ENCODE assay signal across 8 mouse cellular contexts in the genomic region with DNA sequence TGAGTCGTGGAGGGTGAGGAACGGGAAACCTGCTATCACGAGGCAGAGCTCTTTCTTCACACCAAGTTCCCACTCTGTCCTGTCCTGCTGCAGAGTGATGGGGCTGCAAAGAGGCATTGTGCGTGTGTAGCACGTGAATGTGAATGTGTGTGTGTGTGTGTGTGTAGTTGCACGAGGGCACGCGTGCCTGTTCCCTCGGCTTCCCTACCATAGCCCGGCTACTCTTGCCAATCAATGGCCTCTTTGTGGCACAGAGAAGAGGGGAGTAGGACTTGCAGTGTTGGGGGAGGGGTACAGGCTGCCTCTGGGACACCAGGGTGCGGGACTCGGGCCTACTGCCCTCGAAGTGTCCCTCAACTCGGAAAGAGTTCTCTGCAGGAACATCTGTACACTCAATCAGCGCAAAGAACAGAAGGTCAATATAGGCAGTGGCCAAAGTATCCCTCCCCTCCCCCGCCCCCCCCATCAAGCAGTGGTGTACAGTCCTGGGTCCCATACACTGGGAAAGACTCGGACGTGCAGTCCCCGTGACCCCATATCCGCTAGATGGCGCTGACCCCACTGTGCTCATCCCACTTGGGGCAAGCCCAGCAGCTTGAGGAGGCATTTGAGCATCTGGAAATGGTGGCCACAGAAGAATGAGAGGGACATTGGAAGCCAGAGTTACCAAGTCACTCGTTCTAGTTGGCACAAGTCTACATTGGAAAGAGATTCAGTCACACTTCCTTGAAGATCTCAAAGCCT. TPM values are rescaled to one million over a fixed set of nuclear protein-coding genes. Genes with fewer than 3 reads are reported as not detected.
DNase-seq lines count a peak whose midpoint lies in the region; ATAC-seq and TF ChIP-seq lines count a peak whose summit lies in the region.

No protein-coding gene starts in this region.

- no peak overlapping the region for H3K4me2 ChIP-seq in midbrain, postnatal 0 days (ENCODE audit: low read depth, low read length, poor library complexity, severe bottlenecking)

- peak; percentile 65 for ATAC-seq in midbrain, postnatal 0 days (ENCODE audit: low FRiP score)

- no peak for TF ChIP-seq POLR2A in embryonic fibroblast, embryonic 13.5 days (IDR thresholded peaks at IDR 0.05; ENCODE audit: low read depth, low read length)

- no peaks in the 10 kb centered on the region for H3K9me3 ChIP-seq in hindbrain, embryonic 10.5 days
- no peaks in the 10 kb centered on the region for H3K9me3 ChIP-seq in midbrain, postnatal 0 days (ENCODE audit: low read length)

- H3K36me3 ChIP-seq in hindbrain, embryonic 10.5 days: no peaks in the 10 kb centered on the region
- H3K36me3 ChIP-seq in midbrain, postnatal 0 days (ENCODE audit: insufficient read depth, low read length): no peaks in the 10 kb centered on the region

- peak; percentile 50 to 51 for DNase-seq in left cerebral cortex, postnatal 14 days (ENCODE audit: low spot score in 2 of 2)
- DNase-seq in left cerebral cortex, adult 11 months (ENCODE audit: low spot score): no peak
- peak; percentile 61 to 65 for DNase-seq in adrenal gland, adult 18-20 months (ENCODE audit: low spot score in 2 of 2)
- DNase-seq in hindbrain, embryonic 10.5 days (ENCODE audit: low spot score): peak; percentile 75
- DNase-seq in layer of hippocampus, adult 9-11 months: peak; percentile 71
- peak; percentile 44 for DNase-seq in midbrain, postnatal 0 days (ENCODE audit: low spot score)
- no peak for DNase-seq in spleen, adult 12 weeks (ENCODE audit: low spot score)

- no peaks in the 10 kb centered on the region for H3K4me1 ChIP-seq in embryonic fibroblast, embryonic 13.5 days (ENCODE audit: control insufficient read depth, insufficient read depth, low read length)
- H3K4me1 ChIP-seq in hindbrain, embryonic 10.5 days (replicated peaks): peaks cover 39% of the 10 kb centered on the region
- H3K4me1 ChIP-seq in midbrain, postnatal 0 days (ENCODE audit: insufficient read depth, low read length): peaks cover 8% of the 10 kb centered on the region; the same call in 1 of the 2 replicates

- TF ChIP-seq CTCF in embryonic fibroblast, embryonic 13.5 days (IDR thresholded peaks at IDR 0.05; ENCODE audit: borderline replicate concordance, insufficient read depth, low read length): peak; percentile 67
- TF ChIP-seq CTCF in midbrain, postnatal 0 days (IDR thresholded peaks at IDR 0.05): peak; percentile 66

- no peak overlapping the region for H3K27ac ChIP-seq in embryonic fibroblast, embryonic 13.5 days (ENCODE audit: insufficient read depth, low read length)
- peak overlapping the region; percentile 4; the same call in 1 of the 2 replicates for H3K27ac ChIP-seq in hindbrain, embryonic 10.5 days
- no peak overlapping the region for H3K27ac ChIP-seq in midbrain, postnatal 0 days (ENCODE audit: low read depth, low read length)

- peaks cover 39% of the 10 kb centered on the region for H3K27me3 ChIP-seq in hindbrain, embryonic 10.5 days (ENCODE audit: insufficient read depth, poor library complexity, severe bottlenecking)
- no peaks in the 10 kb centered on the region for H3K27me3 ChIP-seq in midbrain, postnatal 0 days (ENCODE audit: insufficient read depth, low read length)

- H3K4me3 ChIP-seq in embryonic fibroblast, embryonic 13.5 days (ENCODE audit: insufficient read depth, low read length): no peak overlapping the region
- H3K4me3 ChIP-seq in hindbrain, embryonic 10.5 days: no peak overlapping the region
- H3K4me3 ChIP-seq in midbrain, postnatal 0 days (ENCODE audit: low read depth, low read length): no peak overlapping the region

- intact Hi-C loops in left cerebral cortex, postnatal 14 days (cut with DNase I): no loop called here

- WGBS in hindbrain, embryonic 10.5 days: 10% methylated on average over 22 of the region's 22 CpGs
- WGBS in midbrain, postnatal 0 days: 12% methylated on average over 22 of the region's 22 CpGs

- H3K9ac ChIP-seq in midbrain, postnatal 0 days (replicated peaks; ENCODE audit: low read length, poor library complexity, severe bottlenecking): no peak overlapping the region

RNA-seq across cellular contexts. Expression of gene Nectin1, which starts 13.3 kb away (rescaled TPM):
- total RNA-seq in left cerebral cortex, postnatal 14 days (2021): 10 to 100 TPM; 82.6 to 93.4 TPM
- 10 to 100 TPM; 25.8 to 27.4 TPM for total RNA-seq in adrenal gland, adult 18-20 months (2021)
- 13.2 and 25.8 TPM in 2 replicates for polyA plus RNA-seq in embryonic fibroblast, embryonic 13.5 days (2011; ENCODE audit: insufficient read length, low read depth, missing spikeins)
- polyA plus RNA-seq in hindbrain, embryonic 10.5 days (2016; fragmentation: Nextera tagmentation; extraction: Ambion mirVana): 6.6 and 7.2 TPM in 2 replicates
- total RNA-seq in midbrain, postnatal 0 days (2014; rRNA removed): 64.7 and 71.6 TPM in 2 replicates
- polyA plus RNA-seq in midbrain, postnatal 0 days (2015; fragmentation: Nextera tagmentation; extraction: Ambion mirVana): 14.9 and 15.4 TPM in 2 replicates

Comparison
In these comparisons a context has a peak if more than half of its experiments do, and no peak if none do; other contexts are left out.
1. DNase-seq: peak in left cerebral cortex, postnatal 14 days (2 of 2), adrenal gland, adult 18-20 months (2 of 2), hindbrain, embryonic 10.5 days (single experiment), layer of hippocampus, adult 9-11 months (single experiment) and midbrain, postnatal 0 days (single experiment); none in left cerebral cortex, adult 11 months (single experiment) and spleen, adult 12 weeks (single experiment).